Mouse (Mus musculus) kidney, adult 2 months (tissue): Measurements from ENCODE around the gene Ggt1. TPM values are rescaled to one million over a fixed set of nuclear protein-coding genes. Genes with fewer than 3 reads are reported as not detected.

Experiments used
- DNase-seq: peaks from one replicate; pipeline ENCODE4 v3.0.0; 2021
- H3K27ac ChIP-seq: fragments of 200-500 bp; 2 replicates; pipeline ENCODE4 v1.5.1; 2012; ENCODE audit warnings: low read depth, low read length, control low read depth, inconsistent platforms; ENCODE audit not compliant: insufficient read depth
- H3K27me3 ChIP-seq: fragments of 200-500 bp; replicated peaks from 2 replicates; pipeline ENCODE4 v1.6.1; 2012; ENCODE audit warnings: mild to moderate bottlenecking, moderate library complexity, low read length, inconsistent platforms; ENCODE audit not compliant: control insufficient read depth, insufficient read depth
- H3K36me3 ChIP-seq: fragments of 200-500 bp; 2 replicates; pipeline ENCODE4 v1.6.1; 2012; ENCODE audit warnings: mild to moderate bottlenecking, moderate library complexity, low read length, inconsistent platforms; ENCODE audit not compliant: control insufficient read depth, insufficient read depth
- H3K4me1 ChIP-seq: fragments of 200-500 bp; 2 replicates; pipeline ENCODE4 v1.6.1; 2011; ENCODE audit warnings: low read length; ENCODE audit not compliant: control insufficient read depth, insufficient read depth
- H3K4me3 ChIP-seq: fragments of 200-500 bp; 2 replicates; pipeline ENCODE4 v1.5.1; 2011; ENCODE audit warnings: mild to moderate bottlenecking, low read depth, low read length, control low read depth; ENCODE audit not compliant: insufficient read depth
- CTCF ChIP-seq: fragments of 200-500 bp; conservative IDR thresholded peaks from 2 replicates; pipeline ENCODE4 v1.5.1; 2011; ENCODE audit warnings: low read depth, mild to moderate bottlenecking, control low read depth, low read length, moderate library complexity, mixed read lengths; ENCODE audit not compliant: insufficient read depth, insufficient read length
- POLR2A ChIP-seq: fragments of 200-500 bp; IDR thresholded peaks from one replicate; pipeline ENCODE4 v1.6.1; 2011; ENCODE audit warnings: low read depth, low read length, control low read depth
- WGBS: fragments of 180-500 bp; shearing (Covaris S2); methylation state at CpG from one replicate; pipeline ENCODE4 v1.1.7; 2018; 5-methylcytosine and 5-hydroxymethylcytosine counted together
- polyA plus RNA-seq: library from polyadenylated mRNA; depleted of rRNA; stranded (reverse); fragments of >200 nt; gene quantifications from 2 replicates; pipeline ENCODE4 v1.2.3, GENCODE M21; 2012

The Ggt1 gene
- polyA plus RNA-seq, 1 experiment = 881 TPM

- DNase-seq = peak; percentile 95
- WGBS = 37% methylated on average over 10 of the region's 10 CpGs
- Histone ChIP-seq H3K27me3 (no peaks in the 10 kb centered on the region), H3K4me1 (peaks cover 10% of the 10 kb centered on the region; the same call in 1 of the 2 replicates), H3K4me3 (peak overlapping the region; percentile 24), H3K36me3 (no peaks in the 10 kb centered on the region), H3K27ac (peak overlapping the region; percentile 90)
- no peak for TF ChIP-seq CTCF
- no peak for TF ChIP-seq POLR2A
These were observed 11.8 kb downstream of the Ggt1 start for GRCm38 (mm10) chr10:75573181-75573580.

- DNase-seq = peak; percentile 63
- Histone ChIP-seq H3K4me3 (peak overlapping the region; percentile 24; the same call in 1 of the 2 replicates), H3K36me3 (no peaks in the 10 kb centered on the region), H3K27ac (peak overlapping the region; percentile 28; the same call in 1 of the 2 replicates), H3K4me1 (peaks cover 10% of the 10 kb centered on the region; the same call in 1 of the 2 replicates), H3K27me3 (no peaks in the 10 kb centered on the region)
- no peak for TF ChIP-seq POLR2A
- TF ChIP-seq CTCF = no peak
- WGBS = 55% methylated on average over 9 of the region's 9 CpGs
These were observed 12.6 kb downstream of the Ggt1 start for GRCm38 (mm10) chr10:75573965-75574364.

GRCm38 (mm10) chr10:75579129-75579528, 17.7 kb downstream of the Ggt1 start:
- Histone ChIP-seq H3K4me3 (no peak overlapping the region), H3K4me1 (no peaks in the 10 kb centered on the region), H3K27ac (no peak overlapping the region), H3K27me3 (no peaks in the 10 kb centered on the region), H3K36me3 (no peaks in the 10 kb centered on the region)
- TF ChIP-seq CTCF (no peak), POLR2A (no peak)
- WGBS = 84% methylated on average over 6 of the region's 6 CpGs
- DNase-seq = no peak

GRCm38 (mm10) chr10:75585876-75586552, 24.6 kb downstream of the Ggt1 start:
- 24% methylated on average over 20 of the region's 20 CpGs for WGBS
- H3K4me1 ChIP-seq = peaks cover 14% of the 10 kb centered on the region
- TF ChIP-seq POLR2A = no peak
- TF ChIP-seq CTCF = peak; percentile 94
- H3K4me3 ChIP-seq = no peak overlapping the region
- no peaks in the 10 kb centered on the region for H3K27me3 ChIP-seq
- H3K36me3 ChIP-seq = no peaks in the 10 kb centered on the region
- DNase-seq = peak; percentile 85
- H3K27ac ChIP-seq = no peak overlapping the region

- no peak for DNase-seq
- Histone ChIP-seq H3K36me3 (no peaks in the 10 kb centered on the region), H3K27ac (no peak overlapping the region), H3K27me3 (no peaks in the 10 kb centered on the region), H3K4me3 (no peak overlapping the region), H3K4me1 (peaks cover 14% of the 10 kb centered on the region)
- no peak for TF ChIP-seq CTCF
- TF ChIP-seq POLR2A = no peak
- WGBS = 97% methylated on average over 1 of the region's 1 CpGs
These were observed 25.1 kb downstream of the Ggt1 start for GRCm38 (mm10) chr10:75586553-75586879.

GRCm38 (mm10) chr10:75587781-75588180, 26.4 kb downstream of the Ggt1 start:
- peak; percentile 31 for DNase-seq
- TF ChIP-seq CTCF (no peak), POLR2A (no peak)
- 40% methylated on average over 4 of the region's 4 CpGs for WGBS

GRCm38 (mm10) chr10:75588336-75588735, 26.9 kb downstream of the Ggt1 start:
- WGBS = 14% methylated on average over 5 of the region's 5 CpGs
- H3K27ac ChIP-seq = 0 out of 2 replicates have a peak overlapping the region, but pooled peaks have one; percentile 37

More at GRCm38 (mm10) chr10:75587781-75588180, 26.4 kb downstream of the Ggt1 start:
- Histone ChIP-seq H3K4me3 (no peak overlapping the region), H3K27me3 (no peaks in the 10 kb centered on the region), H3K4me1 (peaks cover 14% of the 10 kb centered on the region), H3K27ac (peak overlapping the region; percentile 1; the same call in 1 of the 2 replicates), H3K36me3 (no peaks in the 10 kb centered on the region)

More at GRCm38 (mm10) chr10:75588336-75588735, 26.9 kb downstream of the Ggt1 start:
- H3K4me1 ChIP-seq = peaks cover 14% of the 10 kb centered on the region
- no peak overlapping the region for H3K4me3 ChIP-seq
- peak; percentile 64 for DNase-seq
- no peaks in the 10 kb centered on the region for H3K27me3 ChIP-seq
- H3K36me3 ChIP-seq = no peaks in the 10 kb centered on the region
- TF ChIP-seq POLR2A (no peak), CTCF (no peak)
